Mouse (Mus musculus): ENCODE results near the gene Polr1e.
A peak's percentile ranks its signal among the peaks of the same experiment; 100 is the strongest.
"Not testable (repeated sequence)": the region's sequence is repeated elsewhere in the genome, so short reads cannot be mapped to it uniquely, and the experiment has no call there.

The Polr1e gene

GRCm38 (mm10) chr4:45018452-45018980 lies at the start of gene Polr1e:
Gene Polr1e, plus strand, starts transcription at chr4:45018583.
- DNase-seq, result peak; percentile 96

- DNase-seq, result no peak
These were observed 48.3 kb upstream of the Polr1e start for GRCm38 (mm10) chr4:44970056-44970455.

- DNase-seq, result peak; percentile 71
These were observed 47.7 kb upstream of the Polr1e start for GRCm38 (mm10) chr4:44970612-44971110.

- DNase-seq, result peak; percentile 97
These were observed 44.9 kb upstream of the Polr1e start for GRCm38 (mm10) chr4:44973450-44973849.

- DNase-seq, result no peak
These were observed 44.5 kb upstream of the Polr1e start for GRCm38 (mm10) chr4:44973871-44974270.

- no peak for DNase-seq
These were observed 44.1 kb upstream of the Polr1e start for GRCm38 (mm10) chr4:44974331-44974730.

- DNase-seq, result no peak
These were observed 42.3 kb upstream of the Polr1e start for GRCm38 (mm10) chr4:44976026-44976615.

- DNase-seq, result no peak
These were observed 41.3 kb upstream of the Polr1e start for GRCm38 (mm10) chr4:44976921-44977710.

- no peak for DNase-seq
These were observed 40.2 kb upstream of the Polr1e start for GRCm38 (mm10) chr4:44978175-44978574.

- DNase-seq, result no peak
These were observed 38.5 kb upstream of the Polr1e start for GRCm38 (mm10) chr4:44979794-44980338.

- peak; percentile 89 for DNase-seq
These were observed 37.0 kb upstream of the Polr1e start, which contains the start of gene Grhpr for GRCm38 (mm10) chr4:44981280-44981973. Gene Grhpr, plus strand, starts transcription at chr4:44981395.

GRCm38 (mm10) chr4:44981974-44982287 lies 36.5 kb upstream of the Polr1e start:
- DNase-seq, result no peak

- no peak for DNase-seq
These were observed 35.8 kb upstream of the Polr1e start for GRCm38 (mm10) chr4:44982440-44983130.

GRCm38 (mm10) chr4:44983131-44983740 lies 35.1 kb upstream of the Polr1e start:
- DNase-seq, result no peak

GRCm38 (mm10) chr4:44990560-44990959 lies 27.8 kb upstream of the Polr1e start:
- no peak for DNase-seq

- DNase-seq, result not testable (repeated sequence)
These were observed 26.1 kb upstream of the Polr1e start for GRCm38 (mm10) chr4:44992330-44992729.

- not testable (repeated sequence) for DNase-seq
These were observed 25.2 kb upstream of the Polr1e start for GRCm38 (mm10) chr4:44993179-44993578.

- no peak for DNase-seq
These were observed 24.5 kb upstream of the Polr1e start for GRCm38 (mm10) chr4:44993847-44994246.

- no peak for DNase-seq
These were observed 23.6 kb upstream of the Polr1e start for GRCm38 (mm10) chr4:44994776-44995175.

- no peak for DNase-seq
These were observed 20.3 kb upstream of the Polr1e start for GRCm38 (mm10) chr4:44998071-44998470.

GRCm38 (mm10) chr4:45000001-45000400 lies 18.4 kb upstream of the Polr1e start:
- DNase-seq, result no peak

GRCm38 (mm10) chr4:45005452-45005851 lies 12.9 kb upstream of the Polr1e start:
- DNase-seq, result no peak

Data from thymus, postnatal 4 days (tissue).